Mouse (Mus musculus) heart, postnatal 36 days (tissue): ENCODE measurements around the gene Ccdc155. TPM values are rescaled to one million over a fixed set of nuclear protein-coding genes. Genes with fewer than 3 reads are reported as not detected.

Source experiments
- DNase-seq, 2 experiments: peaks; one replicate each; pipeline ENCODE4 v3.0.0; 2021 to 2022
- intact Hi-C: fragments of 180-260 bp; cut with DNase I; formaldehyde crosslinking; loops from one replicate; pipeline ENCODE4 v1.15.1; 2025
- total RNA-seq, 2 experiments: library from RNA; stranded (reverse); gene quantifications; 2 replicates each; pipeline ENCODE4 v1.2.3; 2021

Ccdc155 gene
- total RNA-seq = not detected

DNA sequence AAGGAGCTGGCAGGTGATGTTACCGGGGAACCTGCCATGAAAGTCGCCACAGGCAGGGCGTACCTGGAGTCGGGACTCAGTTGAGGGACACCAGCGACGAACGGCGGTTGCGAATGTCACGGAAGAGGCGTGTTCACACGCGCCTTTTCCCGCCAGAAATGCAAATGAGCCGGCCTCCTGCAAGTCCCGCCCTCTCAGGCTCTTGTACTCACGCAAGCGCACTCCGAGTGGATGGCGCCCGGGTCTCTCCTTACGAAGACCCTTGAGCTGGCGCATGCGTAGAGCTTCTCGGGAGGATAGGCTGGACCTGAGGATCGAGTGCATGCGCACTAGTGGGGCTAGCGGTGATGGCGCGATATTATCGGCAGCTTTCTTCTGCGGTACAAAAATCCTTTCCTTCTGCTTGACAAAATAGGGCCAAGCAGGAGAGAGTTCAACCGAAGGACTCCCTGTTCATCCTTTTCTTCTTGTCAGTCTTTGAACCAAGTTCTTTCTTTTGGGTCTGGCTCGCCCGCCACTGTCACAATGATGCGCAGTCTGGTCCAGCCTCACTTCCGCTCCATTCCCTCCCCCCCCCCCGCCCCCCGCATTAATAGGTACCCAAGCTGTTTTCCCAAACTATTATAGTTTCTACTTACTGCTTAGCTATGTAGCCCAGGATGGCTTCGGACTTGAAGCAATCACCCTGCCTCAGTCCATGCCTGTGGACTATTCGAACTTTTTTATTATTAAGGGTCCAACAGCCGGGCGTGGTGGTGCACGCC is at the start of gene Ccdc155:
Gene Ccdc155, minus strand, starts transcription at position 513 of the 764 bp plus-strand sequence.
- peak; percentile 76 to 80 for DNase-seq
- intact Hi-C loops = loop anchor here (5.0 kb wide), 1 partner anchor 83 kb away; no protein-coding TSS in a partner anchor

DNA sequence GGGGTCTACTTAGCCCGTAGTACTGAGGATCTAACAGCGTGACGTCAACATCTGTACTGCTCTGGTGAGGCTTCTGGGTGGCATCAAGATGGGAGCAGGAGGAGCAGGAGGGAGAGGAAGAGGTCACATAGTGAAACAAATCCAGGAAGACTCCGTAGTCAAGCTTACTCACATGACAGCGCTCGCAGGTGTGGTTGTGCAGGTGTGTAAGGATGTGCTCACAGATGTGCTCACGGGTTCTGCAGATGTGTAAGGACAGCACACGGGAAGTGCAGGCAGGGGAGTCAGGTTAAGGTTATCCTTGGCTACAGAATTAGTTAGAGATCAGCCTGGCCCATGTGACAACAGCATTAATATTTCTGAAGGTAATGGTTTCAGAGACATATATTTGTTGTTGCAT is 49.1 kb upstream of the Ccdc155 start:
- intact Hi-C loops = no loop called here
- no peak for DNase-seq

DNA sequence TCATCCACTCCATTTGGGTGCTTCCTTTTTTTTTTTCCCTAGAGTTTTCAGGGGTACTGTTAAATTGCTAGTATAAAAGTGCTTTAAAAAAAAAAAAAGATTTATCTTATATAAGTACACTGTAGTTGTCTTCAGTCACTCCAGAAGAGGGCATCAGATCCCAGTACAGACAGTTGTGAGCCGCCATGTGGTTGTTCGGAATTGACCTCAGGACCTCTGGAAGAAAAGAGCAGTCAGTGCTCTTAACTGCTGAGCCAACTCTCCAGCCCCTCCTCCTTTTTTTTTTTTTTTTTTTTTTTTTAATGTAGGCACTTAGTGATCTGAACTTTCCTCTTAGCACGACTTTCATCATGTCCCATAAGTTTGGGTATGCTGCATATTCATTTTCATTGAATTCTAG is 43.0 kb upstream of the Ccdc155 start:
- no peak for DNase-seq
- intact Hi-C loops = no loop called here

DNA sequence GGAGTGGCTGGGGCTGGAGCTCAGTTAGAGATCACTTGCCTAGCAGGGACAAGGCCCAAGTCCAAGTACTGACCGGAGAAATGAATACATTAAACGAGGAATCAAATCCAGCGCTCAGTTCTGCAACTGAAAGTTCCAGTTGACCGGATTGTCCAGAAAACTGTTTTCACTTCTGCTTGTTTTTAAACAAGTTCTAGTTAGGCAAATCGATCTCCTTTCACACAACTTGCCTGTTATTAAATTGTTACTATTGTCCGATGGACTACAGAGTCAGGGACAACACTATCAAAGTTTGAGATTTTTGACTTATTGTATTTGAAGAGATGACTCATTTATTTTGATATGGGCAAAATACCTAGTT is 36.7 kb upstream of the Ccdc155 start:
- no peak for DNase-seq
- intact Hi-C loops = no loop called here

DNA sequence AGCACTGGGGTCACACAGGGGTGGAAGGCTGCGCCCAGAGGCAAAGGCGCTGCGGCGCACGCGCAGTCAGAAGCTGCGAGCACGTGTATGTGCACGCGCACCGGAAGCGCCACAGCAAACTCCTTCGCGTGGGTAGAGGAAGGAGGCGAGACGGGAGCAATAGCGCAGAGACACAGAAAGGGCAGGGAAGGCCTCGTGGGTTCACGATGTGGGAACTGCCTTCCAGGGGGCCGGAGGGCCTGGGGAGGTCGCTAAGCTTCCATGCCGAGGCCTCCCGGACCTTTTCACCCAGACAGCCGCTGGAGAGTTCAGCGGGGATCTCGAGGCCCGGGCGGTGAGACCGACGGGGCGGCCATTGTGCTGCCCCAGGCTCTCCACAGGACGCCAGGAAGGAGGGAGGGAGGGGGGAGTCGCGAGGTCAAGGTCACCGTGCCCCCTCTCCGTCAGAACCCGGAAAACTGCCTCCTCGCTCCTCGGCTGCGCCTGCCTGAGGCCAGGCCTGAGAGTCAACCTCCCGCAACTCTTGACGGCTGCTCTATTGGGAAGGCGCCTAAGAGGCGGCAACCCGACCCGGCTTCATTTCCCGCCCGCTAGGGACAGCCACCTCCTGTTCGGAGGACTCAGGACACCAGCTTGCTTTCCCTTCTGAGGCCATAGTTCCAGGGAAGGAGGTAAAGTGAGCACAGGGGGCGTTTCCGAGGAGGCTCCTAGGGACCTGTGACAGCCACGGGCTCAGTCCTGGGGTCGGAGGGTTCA is 36.1 kb upstream of the Ccdc155 start, which contains the start of gene Slc6a16:
Gene Slc6a16, plus strand, starts transcription at position 453 of the 756 bp plus-strand sequence.
- no peak for DNase-seq
- intact Hi-C loops = no loop called here

GRCm38 (mm10) chr7:45240109-45240508 is 35.4 kb upstream of the Ccdc155 start:
- intact Hi-C loops = no loop called here
- no peak for DNase-seq

DNA sequence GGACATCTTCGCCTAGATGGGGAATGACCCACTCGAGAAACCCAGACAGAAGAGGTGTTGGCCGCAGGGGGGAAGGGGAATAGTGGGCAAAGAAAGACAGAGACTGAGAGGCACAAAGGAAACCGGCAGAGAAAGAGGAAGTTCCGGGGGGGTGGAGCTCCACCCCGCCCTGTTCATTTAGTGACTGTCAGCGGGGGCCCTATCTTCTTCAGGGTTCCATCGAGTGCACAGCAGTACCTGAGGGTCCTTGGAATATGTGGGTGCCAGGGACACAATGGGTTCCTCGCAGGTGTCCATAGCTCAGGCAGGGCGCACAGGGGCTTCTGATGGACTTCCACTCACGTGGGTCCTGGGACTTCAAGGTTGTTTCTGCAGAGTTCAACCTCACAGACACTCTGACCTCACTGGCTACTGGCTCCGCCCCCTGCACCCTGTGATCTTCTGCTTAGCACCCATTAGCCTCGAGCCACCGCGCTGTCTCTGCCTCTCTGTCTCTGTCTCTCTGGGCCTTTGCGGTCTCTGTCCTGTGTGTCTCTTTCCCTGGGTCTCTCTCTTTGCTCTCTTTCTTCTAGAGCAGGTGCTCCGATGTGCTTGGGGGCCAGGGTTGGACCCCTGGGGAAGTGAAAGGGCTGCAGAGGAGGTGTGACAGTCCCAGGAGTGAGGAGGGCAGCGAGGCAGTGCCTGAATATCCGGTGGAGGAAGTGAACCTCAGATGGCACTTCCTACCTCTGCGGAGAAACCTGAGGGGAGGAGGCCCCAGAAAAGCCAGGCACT is 34.2 kb upstream of the Ccdc155 start, which contains the start of gene Cd37:
Gene Cd37, minus strand, starts transcription at position 393 of the 774 bp plus-strand sequence.
- intact Hi-C loops = no loop called here
- DNase-seq = peak in 1 of 2 experiments; percentile 29

GRCm38 (mm10) chr7:45237747-45238699 is 33.3 kb upstream of the Ccdc155 start:
- no peak for DNase-seq
- intact Hi-C loops = no loop called here

DNA sequence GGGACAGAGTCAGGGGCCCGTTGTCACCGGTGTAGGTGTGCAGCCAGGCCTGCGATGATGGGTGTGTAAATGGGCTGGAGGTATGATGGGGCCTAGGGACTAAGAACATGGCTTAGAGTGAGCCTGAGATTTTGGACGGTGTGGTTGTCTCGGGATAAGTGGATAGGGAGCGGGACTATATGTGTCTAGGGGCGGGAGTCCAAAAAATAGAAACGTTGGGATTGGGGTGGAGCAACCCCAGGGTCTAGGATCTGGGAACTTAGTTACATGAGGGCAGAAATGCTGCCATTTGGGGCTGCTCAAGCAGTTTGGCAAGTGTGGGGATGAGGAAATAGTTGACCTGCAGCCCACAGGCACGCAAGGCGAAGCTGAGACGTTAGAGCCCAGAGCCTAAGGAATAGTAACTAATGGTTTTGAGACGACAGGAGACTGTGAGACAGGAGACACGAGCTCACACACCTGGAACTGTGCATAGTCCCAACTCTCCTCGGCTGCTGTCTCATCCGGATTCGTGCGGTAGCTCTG is 31.0 kb upstream of the Ccdc155 start:
- DNase-seq = peak in 1 of 2 experiments; percentile 38
- intact Hi-C loops = no loop called here

GRCm38 (mm10) chr7:45234922-45235571 is 30.4 kb upstream of the Ccdc155 start:
- intact Hi-C loops = no loop called here
- DNase-seq = peak; percentile 40 to 56

DNA sequence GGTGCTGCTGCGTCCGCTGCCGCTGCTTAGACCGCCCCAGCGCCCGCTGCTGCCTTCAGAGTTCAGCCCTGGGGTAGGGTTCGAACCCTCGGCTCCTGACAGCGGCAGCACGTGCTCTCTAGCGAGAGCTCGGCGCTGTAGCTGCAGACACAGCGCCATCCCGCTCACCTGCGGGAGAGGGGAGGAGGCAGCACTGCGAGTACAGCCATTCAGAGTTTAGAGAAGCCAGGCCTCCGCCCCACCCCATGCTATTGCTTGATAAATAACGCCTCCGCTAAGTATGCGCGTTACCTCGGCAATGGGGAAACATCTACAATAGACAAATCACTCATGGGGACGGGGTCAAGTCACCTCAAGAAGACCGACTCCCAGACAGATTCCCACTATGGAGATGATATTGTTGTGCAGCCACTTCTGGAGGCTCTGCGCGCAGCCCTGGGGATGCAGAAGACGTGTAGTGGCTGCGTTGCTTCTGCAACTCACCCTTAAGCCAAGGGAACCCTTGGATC is 29.7 kb upstream of the Ccdc155 start:
- intact Hi-C loops = no loop called here
- DNase-seq = no peak

DNA sequence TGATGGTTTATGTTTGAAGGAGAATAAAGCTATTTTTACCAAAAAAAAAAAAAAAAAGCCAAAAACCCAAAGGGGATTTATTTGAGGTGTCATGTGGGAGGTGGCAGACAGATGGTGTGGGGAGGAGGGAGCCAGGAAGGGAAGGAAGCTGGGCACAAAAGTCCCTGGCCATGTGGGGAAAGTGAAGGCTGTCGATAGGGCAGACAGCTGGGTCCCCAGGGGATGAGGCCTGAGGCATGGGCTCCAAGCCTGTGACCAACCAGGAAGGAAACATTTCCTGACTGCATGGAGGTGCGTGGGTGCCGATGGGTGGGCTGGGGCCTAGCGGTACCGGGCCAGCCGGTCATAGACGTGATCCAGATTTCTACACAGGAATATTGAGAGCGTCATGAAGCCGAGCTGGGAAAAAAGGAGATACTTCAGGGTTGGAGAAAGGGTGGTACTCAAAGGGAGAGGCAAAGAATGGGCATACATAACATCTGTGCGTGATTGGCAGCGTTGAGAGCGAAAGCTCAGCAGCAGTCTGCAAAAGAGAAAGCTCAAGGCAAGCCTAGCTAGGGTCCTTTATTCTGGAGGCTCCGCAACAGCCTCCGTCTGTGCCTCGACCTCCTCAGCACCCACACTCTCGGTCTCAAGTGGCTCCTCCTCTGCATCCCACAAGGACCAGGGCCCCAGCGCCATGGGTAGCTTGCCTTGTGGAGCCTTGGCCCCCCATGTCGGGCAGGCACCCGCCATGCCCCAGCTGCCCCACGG is 29.1 kb upstream of the Ccdc155 start:
- no peak for DNase-seq
- intact Hi-C loops = no loop called here

DNA sequence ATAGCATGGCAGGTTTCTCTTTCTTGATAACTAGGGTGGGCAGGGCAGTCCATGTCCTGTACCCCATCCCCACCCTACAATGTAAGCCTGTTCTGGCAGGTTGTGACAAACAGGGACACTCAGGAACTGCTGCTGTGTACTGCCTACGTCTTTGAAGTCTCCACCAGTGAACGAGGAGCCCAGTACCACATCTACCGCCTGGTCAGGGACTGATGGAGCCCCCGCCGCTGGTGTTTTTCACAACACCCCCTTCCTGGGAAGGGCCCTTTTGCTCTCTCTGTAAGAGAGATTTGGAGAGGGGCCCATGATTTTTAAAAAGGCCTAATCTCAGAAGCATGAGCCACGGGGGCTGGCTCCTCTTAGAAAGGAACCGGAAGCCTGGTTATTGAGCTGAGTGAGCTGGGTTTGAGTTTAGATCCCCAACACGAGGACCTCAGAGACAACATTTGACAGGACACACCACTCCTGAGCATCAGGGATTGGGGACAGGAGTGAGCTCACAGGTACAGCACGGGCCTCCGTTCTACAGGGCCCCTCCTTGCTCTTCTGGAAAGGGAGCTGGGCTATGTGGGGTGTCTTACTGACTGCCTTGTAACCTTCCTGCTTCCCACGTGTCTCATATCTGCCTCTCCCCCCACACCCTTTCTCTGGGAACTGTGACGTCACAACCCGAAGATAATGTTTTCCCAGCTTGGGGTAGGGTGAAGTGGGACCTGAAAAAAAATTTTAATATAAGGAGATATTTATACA is 28.2 kb upstream of the Ccdc155 start:
- no peak for DNase-seq
- intact Hi-C loops = no loop called here

GRCm38 (mm10) chr7:45231941-45232340 is 27.2 kb upstream of the Ccdc155 start:
- DNase-seq = no peak
- intact Hi-C loops = no loop called here

GRCm38 (mm10) chr7:45231192-45231591 is 26.5 kb upstream of the Ccdc155 start:
- intact Hi-C loops = no loop called here
- DNase-seq = no peak

DNA sequence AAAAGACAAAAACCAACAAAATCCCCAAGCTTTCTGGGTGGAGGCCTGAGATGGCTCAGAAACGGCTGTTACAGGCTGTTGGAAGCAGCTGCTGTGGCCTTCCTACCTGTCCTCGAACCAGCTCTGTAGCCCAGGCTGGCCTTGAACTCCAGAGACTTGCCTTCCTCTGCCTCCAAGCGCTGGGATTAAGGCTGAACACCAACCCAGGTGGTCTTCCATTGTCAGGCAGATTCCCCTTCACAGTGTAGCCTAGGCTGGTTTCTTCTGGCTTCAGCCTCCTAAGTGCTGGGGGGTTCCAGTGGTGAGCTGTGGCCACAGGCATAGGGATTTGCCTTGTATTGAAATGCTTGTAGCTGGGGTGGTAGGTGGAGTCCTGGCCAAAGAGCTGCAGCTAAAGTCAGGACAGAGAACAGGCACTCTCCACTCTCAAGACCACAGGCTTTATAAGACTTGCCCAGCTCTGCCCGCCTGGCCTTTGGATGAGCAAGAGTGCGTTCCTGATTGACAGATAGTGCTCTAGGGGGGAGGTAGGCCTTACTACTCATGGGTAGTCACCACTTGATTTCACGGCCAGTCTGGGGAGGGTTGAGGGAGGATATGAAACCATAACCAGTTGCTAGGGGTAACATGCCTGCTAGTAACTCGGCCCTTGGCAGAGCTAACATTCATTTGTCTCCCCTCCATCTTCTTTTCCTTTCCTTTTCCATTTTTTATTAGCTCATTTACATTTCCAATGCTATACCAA is 24.9 kb upstream of the Ccdc155 start:
- intact Hi-C loops = no loop called here
- no peak for DNase-seq

- DNase-seq = no peak
Measured at GRCm38 (mm10) chr7:45229046-45229445, 24.4 kb upstream of the Ccdc155 start.

More at GRCm38 (mm10) chr7:45229046-45229445, 24.4 kb upstream of the Ccdc155 start:
- intact Hi-C loops = no loop called here
